Mouse (Mus musculus) thymus, postnatal 0 days (tissue): Measurements from ENCODE around the gene Osbp2. TPM values are rescaled to one million over a fixed set of nuclear protein-coding genes. Genes with fewer than 3 reads are reported as not detected.
A peak's percentile ranks its signal among the peaks of the same experiment; 100 is the strongest.

Source experiments
- DNase-seq: peaks from one replicate; pipeline ENCODE4 v3.0.0-alpha.2; 2015; ENCODE audit warnings: low spot score
- polyA plus RNA-seq: library from polyadenylated mRNA; unstranded; fragments of >200 nt; fragmentation: Nextera tagmentation; extraction: Ambion mirVana; gene quantifications from 2 replicates; pipeline ENCODE4 v1.2.1, GENCODE M21; 2015

The Osbp2 gene
- polyA plus RNA-seq, 1 experiment from 2014 or later = 0.10 TPM

GRCm38 (mm10) chr11:3761775-3762501 lies 101.8 kb downstream of the Osbp2 start:
- no peak for DNase-seq

GRCm38 (mm10) chr11:3761339-3761738 lies 102.4 kb downstream of the Osbp2 start:
- no peak for DNase-seq

GRCm38 (mm10) chr11:3759433-3759832 lies 104.3 kb downstream of the Osbp2 start:
- no peak for DNase-seq

GRCm38 (mm10) chr11:3755341-3755740 lies 108.4 kb downstream of the Osbp2 start:
- no peak for DNase-seq

- DNase-seq = no peak
Observed at GRCm38 (mm10) chr11:3754685-3755084, 109.0 kb downstream of the Osbp2 start.

- no peak for DNase-seq
Observed at GRCm38 (mm10) chr11:3753897-3754296, 109.8 kb downstream of the Osbp2 start.

GRCm38 (mm10) chr11:3752766-3753165 lies 110.9 kb downstream of the Osbp2 start:
- no peak for DNase-seq

GRCm38 (mm10) chr11:3749831-3750230 lies 113.9 kb downstream of the Osbp2 start:
- no peak for DNase-seq

- DNase-seq = no peak
Observed at GRCm38 (mm10) chr11:3742449-3742848, 121.3 kb downstream of the Osbp2 start.

- no peak for DNase-seq
Observed at GRCm38 (mm10) chr11:3741183-3741582, 122.5 kb downstream of the Osbp2 start.

GRCm38 (mm10) chr11:3738778-3739177 lies 124.9 kb downstream of the Osbp2 start:
- no peak for DNase-seq

- no peak for DNase-seq
Observed at GRCm38 (mm10) chr11:3735715-3736114, 128.0 kb downstream of the Osbp2 start.

- DNase-seq = no peak
Observed at GRCm38 (mm10) chr11:3733933-3734636, 129.6 kb downstream of the Osbp2 start.

- no peak for DNase-seq
Observed at GRCm38 (mm10) chr11:3731469-3731868, 132.2 kb downstream of the Osbp2 start.

- DNase-seq = no peak
Observed at GRCm38 (mm10) chr11:3727438-3728105, 136.1 kb downstream of the Osbp2 start.

- no peak for DNase-seq
Observed at GRCm38 (mm10) chr11:3725331-3726054, 138.2 kb downstream of the Osbp2 start.

- DNase-seq = no peak
Observed at GRCm38 (mm10) chr11:3724726-3725125, 139.0 kb downstream of the Osbp2 start.

GRCm38 (mm10) chr11:3723910-3724309 lies 139.8 kb downstream of the Osbp2 start:
- DNase-seq = no peak

- DNase-seq = no peak
Observed at GRCm38 (mm10) chr11:3722861-3723260, 140.8 kb downstream of the Osbp2 start.

GRCm38 (mm10) chr11:3722036-3722435 lies 141.7 kb downstream of the Osbp2 start:
- no peak for DNase-seq

- DNase-seq = no peak
Observed at GRCm38 (mm10) chr11:3716662-3717061, 147.0 kb downstream of the Osbp2 start.

- DNase-seq = peak; percentile 54
Observed at GRCm38 (mm10) chr11:3714486-3714885, 149.2 kb downstream of the Osbp2 start.
